In the genomic region with DNA sequence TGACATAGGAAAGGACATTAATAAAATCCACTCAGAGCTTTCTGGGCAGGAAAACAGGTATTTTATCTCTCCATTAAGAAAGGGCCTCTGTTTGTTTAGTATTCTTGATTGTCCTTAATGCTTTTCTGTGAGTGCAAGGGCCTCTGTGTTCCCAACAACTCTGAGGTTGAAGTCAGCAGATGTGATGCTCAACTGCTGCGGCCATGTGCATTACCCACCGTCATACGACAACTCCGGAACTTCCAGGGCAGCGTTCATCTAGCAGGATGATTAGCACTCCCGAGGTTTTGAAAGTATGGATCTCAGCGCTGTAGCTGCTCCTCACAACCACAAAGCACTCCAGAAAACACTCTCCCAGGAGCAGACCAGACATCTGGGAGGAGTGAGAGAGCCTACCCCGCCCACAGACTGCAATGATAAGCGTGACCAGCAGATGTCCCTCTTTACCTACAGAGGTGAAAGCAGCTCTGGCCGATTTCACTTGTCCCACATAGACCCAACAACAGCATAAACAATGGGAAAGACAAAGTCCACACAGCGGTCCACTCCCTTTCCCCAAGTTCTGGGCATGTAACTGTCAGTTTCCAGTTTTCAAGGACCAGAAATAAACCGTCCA, we compare ENCODE assay signal across 8 mouse cellular contexts.
DNase-seq lines count a peak whose midpoint lies in the region; ATAC-seq lines count a peak whose summit lies in the region.

No protein-coding gene starts in this region.

- H3K27me3 ChIP-seq in embryonic facial prominence, embryonic 14.5 days (replicated peaks; ENCODE audit: control insufficient read depth, insufficient read depth, low read length), result no peaks in the 10 kb centered on the region
- no peaks in the 10 kb centered on the region for H3K27me3 ChIP-seq in limb, embryonic 13.5 days
- H3K27me3 ChIP-seq in midbrain, embryonic 16.5 days (ENCODE audit: control insufficient read depth, insufficient read depth, low read depth, low read length), result no peaks in the 10 kb centered on the region

- DNase-seq in 416B (ENCODE audit: low read depth), result peak; percentile 84
- DNase-seq in adrenal gland, postnatal 36 days, result peak; percentile 77 to 81
- DNase-seq in embryonic facial prominence, embryonic 14.5 days (ENCODE audit: low spot score), result peak; percentile 84
- peak; percentile 43 to 66 for DNase-seq in heart, adult 9 months (ENCODE audit: low spot score in 2 of 2)
- DNase-seq in kidney, adult 9 months, result peak; percentile 83
- DNase-seq in spleen, postnatal 10 days (ENCODE audit: low spot score in 2 of 2), result peak; percentile 64 to 80

- peak overlapping the region; percentile 13; the same call in 1 of the 2 replicates for H3K4me3 ChIP-seq in embryonic facial prominence, embryonic 14.5 days (ENCODE audit: low read depth, low read length)
- H3K4me3 ChIP-seq in limb, embryonic 13.5 days, result peak overlapping the region; percentile 23; the same call in 1 of the 2 replicates
- H3K4me3 ChIP-seq in midbrain, embryonic 16.5 days (ENCODE audit: low read depth, low read length), result peak overlapping the region; percentile 17; the same call in 1 of the 2 replicates

- H3K9ac ChIP-seq in embryonic facial prominence, embryonic 14.5 days (ENCODE audit: low read depth, low read length), result peak overlapping the region; percentile 35; the same call in 1 of the 2 replicates
- H3K9ac ChIP-seq in limb, embryonic 13.5 days, result no peak overlapping the region
- H3K9ac ChIP-seq in midbrain, embryonic 16.5 days (ENCODE audit: low read depth, low read length), result no peak overlapping the region; the same call in 1 of the 2 replicates

- H3K36me3 ChIP-seq in embryonic facial prominence, embryonic 14.5 days (ENCODE audit: control insufficient read depth, insufficient read depth, low read length), result no peaks in the 10 kb centered on the region
- no peaks in the 10 kb centered on the region for H3K36me3 ChIP-seq in limb, embryonic 13.5 days
- H3K36me3 ChIP-seq in midbrain, embryonic 16.5 days (ENCODE audit: control insufficient read depth, insufficient read depth, low read length), result no peaks in the 10 kb centered on the region

- peaks cover 9% of the 10 kb centered on the region; the same call in 1 of the 2 replicates for H3K4me1 ChIP-seq in embryonic facial prominence, embryonic 14.5 days (ENCODE audit: control insufficient read depth, insufficient read depth, low read length)
- peaks cover 11% of the 10 kb centered on the region; the same call in 1 of the 2 replicates for H3K4me1 ChIP-seq in limb, embryonic 13.5 days
- peaks cover 7% of the 10 kb centered on the region; the same call in 1 of the 2 replicates for H3K4me1 ChIP-seq in midbrain, embryonic 16.5 days (ENCODE audit: control insufficient read depth, insufficient read depth, low read length)

- H3K27ac ChIP-seq in embryonic facial prominence, embryonic 14.5 days (replicated peaks; ENCODE audit: low read depth, low read length), result no peak overlapping the region
- H3K27ac ChIP-seq in limb, embryonic 13.5 days, result no peak overlapping the region
- no peak overlapping the region for H3K27ac ChIP-seq in midbrain, embryonic 16.5 days (ENCODE audit: low read length)

- peak; percentile 89 for ATAC-seq in embryonic facial prominence, embryonic 14.5 days (ENCODE audit: low read depth)
- ATAC-seq in limb, embryonic 13.5 days (ENCODE audit: low FRiP score, low read depth), result peak; percentile 88
- peak; percentile 89 for ATAC-seq in midbrain, embryonic 16.5 days

- WGBS in embryonic facial prominence, embryonic 14.5 days, result 18% methylated on average over 12 of the region's 12 CpGs
- 15% methylated on average over 12 of the region's 12 CpGs for WGBS in limb, embryonic 13.5 days
- WGBS in midbrain, embryonic 16.5 days, result 20% methylated on average over 12 of the region's 12 CpGs

- peak overlapping the region; percentile 42 for H3K4me2 ChIP-seq in embryonic facial prominence, embryonic 14.5 days (ENCODE audit: low read depth, low read length)
- H3K4me2 ChIP-seq in limb, embryonic 13.5 days (replicated peaks), result peak overlapping the region; percentile 52
- peak overlapping the region; percentile 44 for H3K4me2 ChIP-seq in midbrain, embryonic 16.5 days (ENCODE audit: low read length)

- no peaks in the 10 kb centered on the region for H3K9me3 ChIP-seq in embryonic facial prominence, embryonic 14.5 days (ENCODE audit: control insufficient read depth, low read length)
- no peaks in the 10 kb centered on the region for H3K9me3 ChIP-seq in limb, embryonic 13.5 days
- no peaks in the 10 kb centered on the region for H3K9me3 ChIP-seq in midbrain, embryonic 16.5 days (replicated peaks; ENCODE audit: control insufficient read depth, low read length, poor library complexity, severe bottlenecking)
